Mouse (Mus musculus): ENCODE data around the gene Sipa1. TPM values are rescaled to one million over a fixed set of nuclear protein-coding genes. Genes with fewer than 3 reads are reported as not detected.

The Sipa1 gene
- total and polyA plus RNA-seq, 3 experiments = 10.3 to 88.4 (median 33.7) TPM

- ATAC-seq (ENCODE audit: extremely low read depth, insufficient number of reproducible peaks, low FRiP score, poor library complexity, severe bottlenecking) = no peak
- DNase-seq (ENCODE audit: low spot score) = no peak
- H3K27me3 ChIP-seq (ENCODE audit: insufficient read depth, low read length) = no peaks in the 10 kb centered on the region
- TF ChIP-seq GATA1 (IDR thresholded peaks at IDR 0.05; ENCODE audit: borderline replicate concordance, low read length) (no peak), POLR2AphosphoS5 (IDR thresholded peaks at IDR 0.05; ENCODE audit: insufficient replicate concordance, low read depth, low read length) (no peak), GATA2 (IDR thresholded peaks at IDR 0.05; ENCODE audit: borderline replicate concordance, low read depth, low read length) (no peak), CTCF (IDR thresholded peaks at IDR 0.05; ENCODE audit: low read depth, low read length) (no peak), TAL1 (conservative IDR thresholded peaks at IDR 0.05; ENCODE audit: low read depth, low read length) (no peak)
- H3K9me3 ChIP-seq (replicated peaks) = no peaks in the 10 kb centered on the region
- peaks cover 78% of the 10 kb centered on the region for H3K36me3 ChIP-seq (replicated peaks)
- peaks cover 50% of the 10 kb centered on the region for H3K4me1 ChIP-seq (ENCODE audit: insufficient read depth, low read depth, low read length)
- H3K4me3 ChIP-seq (ENCODE audit: low read depth, low read length) = no peak overlapping the region; the same call in 1 of the 2 replicates
These were observed 22.5 kb downstream of the Sipa1 start for GRCm38 (mm10) chr19:5641021-5641420.

GRCm38 (mm10) chr19:5640339-5640738, 23.2 kb downstream of the Sipa1 start:
- Histone ChIP-seq H3K27me3 (ENCODE audit: insufficient read depth, low read length) (no peaks in the 10 kb centered on the region), H3K36me3 (replicated peaks) (peaks cover 71% of the 10 kb centered on the region), H3K4me3 (ENCODE audit: low read depth, low read length) (no peak overlapping the region), H3K4me1 (ENCODE audit: insufficient read depth, low read depth, low read length) (peaks cover 51% of the 10 kb centered on the region), H3K9me3 (replicated peaks) (no peaks in the 10 kb centered on the region)
- TF ChIP-seq GATA1 (IDR thresholded peaks at IDR 0.05; ENCODE audit: borderline replicate concordance, low read length) (no peak), TAL1 (conservative IDR thresholded peaks at IDR 0.05; ENCODE audit: low read depth, low read length) (no peak), CTCF (IDR thresholded peaks at IDR 0.05; ENCODE audit: low read depth, low read length) (no peak), POLR2AphosphoS5 (IDR thresholded peaks at IDR 0.05; ENCODE audit: insufficient replicate concordance, low read depth, low read length) (no peak), GATA2 (IDR thresholded peaks at IDR 0.05; ENCODE audit: borderline replicate concordance, low read depth, low read length) (no peak)
- DNase-seq (ENCODE audit: low spot score) = no peak
- no peak for ATAC-seq (ENCODE audit: extremely low read depth, insufficient number of reproducible peaks, low FRiP score, poor library complexity, severe bottlenecking)

DNA sequence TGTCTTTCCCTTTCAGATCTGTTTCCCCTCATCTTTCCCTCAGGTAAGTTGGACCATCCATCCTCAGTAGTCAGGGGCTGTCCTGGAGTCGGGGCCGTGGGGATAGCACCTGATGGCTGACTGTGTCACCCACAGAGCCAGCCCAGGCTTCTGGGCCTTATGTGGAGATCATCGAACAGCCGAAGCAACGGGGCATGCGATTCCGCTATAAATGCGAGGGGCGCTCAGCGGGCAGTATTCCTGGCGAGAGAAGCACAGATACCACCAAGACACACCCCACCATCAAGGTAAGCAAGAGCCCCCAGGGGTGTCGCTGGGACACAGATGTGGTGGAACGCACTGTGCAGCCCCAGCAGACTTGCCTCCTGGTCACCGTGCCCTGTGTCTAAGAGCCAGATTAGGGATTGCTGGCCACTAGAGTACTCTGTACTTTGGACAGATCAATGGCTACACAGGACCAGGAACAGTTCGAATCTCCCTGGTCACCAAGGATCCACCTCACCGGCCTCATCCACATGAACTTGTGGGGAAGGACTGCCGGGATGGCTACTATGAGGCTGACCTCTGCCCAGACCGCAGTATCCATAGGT, 25.0 kb downstream of the Sipa1 start:
- TF ChIP-seq POLR2AphosphoS5 (IDR thresholded peaks at IDR 0.05; ENCODE audit: insufficient replicate concordance, low read depth, low read length) (no peak), CTCF (IDR thresholded peaks at IDR 0.05; ENCODE audit: low read depth, low read length) (no peak), GATA2 (IDR thresholded peaks at IDR 0.05; ENCODE audit: borderline replicate concordance, low read depth, low read length) (no peak), TAL1 (conservative IDR thresholded peaks at IDR 0.05; ENCODE audit: low read depth, low read length) (no peak), GATA1 (IDR thresholded peaks at IDR 0.05; ENCODE audit: borderline replicate concordance, low read length) (no peak)
- no peak for DNase-seq (ENCODE audit: low spot score)
- ATAC-seq (ENCODE audit: extremely low read depth, insufficient number of reproducible peaks, low FRiP score, poor library complexity, severe bottlenecking) = no peak
- H3K27me3 ChIP-seq (ENCODE audit: insufficient read depth, low read length) = no peaks in the 10 kb centered on the region
- peak overlapping the region; percentile 85 for H3K4me3 ChIP-seq (ENCODE audit: low read depth, low read length)
- H3K36me3 ChIP-seq (replicated peaks) = peaks cover 53% of the 10 kb centered on the region
- peaks cover 51% of the 10 kb centered on the region for H3K4me1 ChIP-seq (ENCODE audit: insufficient read depth, low read depth, low read length)
- no peaks in the 10 kb centered on the region for H3K9me3 ChIP-seq (replicated peaks)

DNA sequence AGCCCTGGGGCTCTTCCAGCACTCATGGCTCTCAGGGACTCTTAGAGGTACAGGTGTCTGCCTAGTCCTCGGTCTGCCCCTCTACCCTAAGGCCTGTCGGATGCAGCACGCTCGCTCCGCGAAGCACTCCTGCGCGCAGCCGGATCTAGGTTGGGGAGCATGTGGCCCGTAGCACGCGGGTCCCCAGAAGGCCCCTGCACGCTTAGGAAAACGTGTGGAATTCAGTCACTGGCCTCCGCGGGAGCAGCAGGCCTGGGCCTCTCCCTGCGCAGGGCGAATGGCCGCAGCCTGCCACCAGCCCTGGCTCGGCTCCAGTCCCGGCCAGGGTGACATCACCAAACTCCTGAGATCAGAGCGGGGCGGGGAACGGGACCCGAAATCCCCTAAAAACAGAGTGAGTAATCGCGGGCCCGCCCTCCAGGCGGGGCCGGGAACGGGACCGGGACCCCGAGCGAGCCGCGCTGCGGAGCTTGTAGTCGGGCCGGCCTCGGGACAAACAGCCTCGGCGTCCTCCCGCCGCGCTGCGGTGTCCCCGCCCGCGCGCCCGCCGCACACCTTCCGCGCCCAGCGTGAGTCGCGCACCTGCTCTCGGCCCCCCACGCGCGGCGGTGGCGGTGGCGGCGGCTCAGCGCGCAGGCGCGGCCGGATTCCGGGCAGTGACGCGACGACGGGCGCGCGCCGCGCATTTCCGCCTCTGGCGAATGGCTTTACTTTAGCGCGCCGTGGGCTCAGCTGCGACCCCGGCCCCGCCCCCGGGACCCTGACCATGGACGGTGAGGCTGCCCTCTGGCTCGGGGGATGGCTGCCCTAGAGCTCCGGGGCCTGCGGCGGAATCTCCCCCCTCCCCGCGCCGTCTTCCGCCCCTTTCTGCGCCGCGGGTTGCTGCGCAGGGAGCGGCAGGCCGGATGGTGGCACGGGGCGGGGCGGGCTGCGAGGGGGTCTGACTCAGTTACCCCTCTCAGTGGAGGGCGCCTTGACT, 26.1 kb downstream of the Sipa1 start, which contains the start of gene Rela:
Gene Rela, plus strand, starts transcription at position 415 of the 979 bp plus-strand sequence.
- no peaks in the 10 kb centered on the region for H3K9me3 ChIP-seq (replicated peaks)
- no peak for TF ChIP-seq GATA2 (IDR thresholded peaks at IDR 0.05; ENCODE audit: borderline replicate concordance, low read depth, low read length)
- TF ChIP-seq POLR2AphosphoS5 (IDR thresholded peaks at IDR 0.05; ENCODE audit: insufficient replicate concordance, low read depth, low read length) = no peak
- no peak for TF ChIP-seq TAL1 (conservative IDR thresholded peaks at IDR 0.05; ENCODE audit: low read depth, low read length)
- ATAC-seq (ENCODE audit: extremely low read depth, insufficient number of reproducible peaks, low FRiP score, poor library complexity, severe bottlenecking) = no peak; the same call in 1 of the 2 replicates
- peaks cover 43% of the 10 kb centered on the region for H3K36me3 ChIP-seq (replicated peaks)
- peak within 1 kb of the TSS; percentile 85 for H3K4me3 ChIP-seq (ENCODE audit: low read depth, low read length)
- H3K4me1 ChIP-seq (ENCODE audit: insufficient read depth, low read depth, low read length) = peaks cover 51% of the 10 kb centered on the region
- H3K27me3 ChIP-seq (ENCODE audit: insufficient read depth, low read length) = no peaks in the 10 kb centered on the region
- DNase-seq (ENCODE audit: low spot score) = peak; percentile 95

- DNase-seq (ENCODE audit: low spot score) (no peak), ATAC-seq (ENCODE audit: extremely low read depth, insufficient number of reproducible peaks, low FRiP score, poor library complexity, severe bottlenecking) (no peak)
- H3K9me3 ChIP-seq (replicated peaks) = no peaks in the 10 kb centered on the region
- TF ChIP-seq GATA1 (IDR thresholded peaks at IDR 0.05; ENCODE audit: borderline replicate concordance, low read length) = no peak
- no peak for TF ChIP-seq POLR2AphosphoS5 (IDR thresholded peaks at IDR 0.05; ENCODE audit: insufficient replicate concordance, low read depth, low read length)
- TF ChIP-seq CTCF (IDR thresholded peaks at IDR 0.05; ENCODE audit: low read depth, low read length) = no peak
- no peak for TF ChIP-seq GATA2 (IDR thresholded peaks at IDR 0.05; ENCODE audit: borderline replicate concordance, low read depth, low read length)
- no peak for TF ChIP-seq TAL1 (conservative IDR thresholded peaks at IDR 0.05; ENCODE audit: low read depth, low read length)
- no peaks in the 10 kb centered on the region for H3K27me3 ChIP-seq (ENCODE audit: insufficient read depth, low read length)
- peak overlapping the region; percentile 85 for H3K4me3 ChIP-seq (ENCODE audit: low read depth, low read length)
- H3K4me1 ChIP-seq (ENCODE audit: insufficient read depth, low read depth, low read length) = peaks cover 48% of the 10 kb centered on the region
- peaks cover 35% of the 10 kb centered on the region for H3K36me3 ChIP-seq (replicated peaks)
These were observed 26.9 kb downstream of the Sipa1 start for GRCm38 (mm10) chr19:5636571-5637041.

GRCm38 (mm10) chr19:5636036-5636570, 27.4 kb downstream of the Sipa1 start:
- TF ChIP-seq TAL1 (conservative IDR thresholded peaks at IDR 0.05; ENCODE audit: low read depth, low read length) (no peak), GATA1 (IDR thresholded peaks at IDR 0.05; ENCODE audit: borderline replicate concordance, low read length) (no peak), POLR2AphosphoS5 (IDR thresholded peaks at IDR 0.05; ENCODE audit: insufficient replicate concordance, low read depth, low read length) (no peak), GATA2 (IDR thresholded peaks at IDR 0.05; ENCODE audit: borderline replicate concordance, low read depth, low read length) (no peak), CTCF (IDR thresholded peaks at IDR 0.05; ENCODE audit: low read depth, low read length) (no peak)
- no peaks in the 10 kb centered on the region for H3K27me3 ChIP-seq (ENCODE audit: insufficient read depth, low read length)
- peaks cover 43% of the 10 kb centered on the region for H3K4me1 ChIP-seq (ENCODE audit: insufficient read depth, low read depth, low read length)
- no peaks in the 10 kb centered on the region for H3K9me3 ChIP-seq (replicated peaks)
- DNase-seq (ENCODE audit: low spot score) (no peak), ATAC-seq (ENCODE audit: extremely low read depth, insufficient number of reproducible peaks, low FRiP score, poor library complexity, severe bottlenecking) (no peak)
- H3K36me3 ChIP-seq (replicated peaks) = peaks cover 30% of the 10 kb centered on the region
- no peak overlapping the region for H3K4me3 ChIP-seq (ENCODE audit: low read depth, low read length)
